Mouse (Mus musculus) layer of hippocampus, adult 8-10 months (tissue): ENCODE results near the gene Mecr. TPM values are rescaled to one million over a fixed set of nuclear protein-coding genes. Genes with fewer than 3 reads are reported as not detected.
"Not testable (repeated sequence)": the region's sequence is repeated elsewhere in the genome, so short reads cannot be mapped to it uniquely, and the experiment has no call there.

ENCODE experiments used
- DNase-seq, 2 experiments: peaks; one replicate each; pipeline ENCODE4 v3.0.0; 2022; ENCODE audit warnings: low spot score in 2 of 2
- total RNA-seq, 4 experiments: library from RNA; stranded (reverse); gene quantifications; 2 replicates each; pipeline ENCODE4 v1.2.4; 2022

The Mecr gene
- total RNA-seq: 10 to 100 TPM; 31.0 to 43.7 (median 37.7) TPM

GRCm38 (mm10) chr4:131843290-131843743 is at the start of gene Mecr:
Mecr (plus strand) TSS chr4:131843470.
- DNase-seq: peak; percentile 87 to 94

- DNase-seq: peak; percentile 18 to 30
These were observed 46.8 kb upstream of the Mecr start for GRCm38 (mm10) chr4:131796312-131797080.

- DNase-seq: peak in 1 of 2 experiments; percentile 20
These were observed 45.8 kb upstream of the Mecr start for GRCm38 (mm10) chr4:131797483-131797882.

DNA sequence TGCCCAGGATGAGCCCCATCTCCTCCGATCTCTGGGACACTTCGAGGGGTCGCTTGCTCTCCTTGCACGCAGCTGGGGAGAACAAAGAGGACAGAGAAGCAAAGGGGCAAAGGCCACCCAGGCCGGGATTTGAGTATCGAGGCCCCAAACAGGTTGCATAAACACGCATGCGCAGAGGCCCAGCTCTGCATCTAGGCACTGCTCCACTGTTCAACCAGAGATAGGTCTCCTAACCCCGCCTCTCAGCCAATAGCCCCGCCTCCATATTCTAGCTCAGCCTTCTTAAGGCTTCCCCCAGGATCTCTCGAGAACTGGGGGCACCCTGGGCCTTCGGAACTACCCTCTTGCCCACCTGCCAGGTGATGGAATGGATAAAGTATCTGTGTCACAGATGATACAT is 45.4 kb upstream of the Mecr start:
- no peak for DNase-seq

DNA sequence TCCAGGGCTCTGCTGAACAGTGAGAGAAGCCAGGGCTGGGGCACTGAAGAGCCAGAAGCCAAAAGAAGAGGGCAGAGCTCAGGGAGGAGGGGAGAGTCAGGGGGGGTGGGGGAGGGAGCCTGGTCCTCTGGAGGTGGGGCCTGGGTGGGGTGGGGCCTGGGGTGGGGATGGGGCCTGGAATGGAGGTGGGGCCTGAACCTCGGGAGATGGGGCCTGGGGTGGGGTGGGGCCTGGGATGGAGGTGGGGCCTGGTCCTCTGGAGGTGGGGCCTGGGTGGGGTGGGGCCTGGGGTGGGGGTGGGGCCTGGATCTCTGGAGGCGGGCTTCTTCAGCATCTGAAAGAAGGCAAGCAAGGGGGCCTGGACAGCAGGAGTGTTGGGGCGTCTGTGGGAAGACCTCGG is 44.3 kb upstream of the Mecr start:
- DNase-seq: no peak

GRCm38 (mm10) chr4:131803846-131804245 is 39.4 kb upstream of the Mecr start:
- DNase-seq: no peak

GRCm38 (mm10) chr4:131804732-131805131 is 38.5 kb upstream of the Mecr start:
- not testable (repeated sequence) for DNase-seq

GRCm38 (mm10) chr4:131805255-131805654 is 38.0 kb upstream of the Mecr start:
- no peak for DNase-seq

GRCm38 (mm10) chr4:131812458-131812857 is 30.8 kb upstream of the Mecr start:
- DNase-seq: peak in 1 of 2 experiments; percentile 16

GRCm38 (mm10) chr4:131813798-131814197 is 29.5 kb upstream of the Mecr start:
- no peak for DNase-seq

DNA sequence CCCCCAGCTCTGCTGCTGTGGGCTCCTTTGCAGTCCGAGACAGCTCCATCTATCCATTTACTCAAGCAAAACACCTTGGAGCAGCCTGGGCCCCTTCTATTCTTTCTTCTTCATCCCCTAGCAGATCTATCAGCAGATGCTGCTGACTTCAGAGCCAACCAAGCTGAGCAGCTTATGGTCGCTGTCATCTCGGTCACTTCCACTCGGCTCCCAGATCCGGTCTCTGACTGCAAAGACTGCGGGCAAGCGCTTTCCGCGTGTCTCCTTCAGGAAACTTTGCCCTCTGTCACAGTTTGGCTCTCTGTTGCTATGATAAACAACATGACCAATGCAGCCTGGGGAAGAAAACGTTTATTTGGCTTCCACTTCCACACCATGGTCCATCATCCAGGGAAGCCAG is 28.4 kb upstream of the Mecr start:
- no peak for DNase-seq

- no peak for DNase-seq
These were observed 27.5 kb upstream of the Mecr start for GRCm38 (mm10) chr4:131815774-131816173.

- no peak for DNase-seq
These were observed 24.3 kb upstream of the Mecr start for GRCm38 (mm10) chr4:131818926-131819325.

DNA sequence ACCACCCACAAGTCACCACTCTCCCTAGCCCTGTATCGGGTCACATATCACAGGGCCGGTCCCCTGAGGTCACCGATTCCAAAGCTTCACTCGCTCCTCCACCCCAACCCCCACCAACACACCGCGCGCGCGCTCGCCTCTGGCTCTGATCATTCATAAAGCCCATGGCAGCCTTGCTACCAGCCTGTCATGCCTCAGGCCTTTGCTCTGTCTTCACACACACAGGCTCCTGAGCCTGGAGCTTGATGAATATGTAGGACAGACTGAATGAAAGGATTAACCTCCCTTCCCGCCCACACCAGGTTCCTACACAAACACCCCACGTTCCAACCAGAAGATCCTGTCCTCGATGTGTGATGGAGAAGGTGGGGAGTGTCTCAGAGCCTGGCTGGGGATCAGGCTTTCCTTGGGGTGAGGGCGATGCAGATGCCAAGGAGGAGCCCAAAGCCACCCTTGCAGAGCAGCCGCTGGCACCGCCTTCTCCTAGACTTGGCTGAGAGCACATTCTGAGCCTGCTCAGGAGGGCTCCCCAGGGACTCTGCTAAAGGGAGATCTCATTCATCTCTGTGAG is 22.0 kb upstream of the Mecr start:
- DNase-seq: no peak

- DNase-seq: no peak
These were observed 20.7 kb upstream of the Mecr start for GRCm38 (mm10) chr4:131822583-131822982.

- no peak for DNase-seq
These were observed 18.3 kb upstream of the Mecr start for GRCm38 (mm10) chr4:131824939-131825338.

- DNase-seq: no peak
These were observed 17.4 kb upstream of the Mecr start for GRCm38 (mm10) chr4:131825830-131826229.

DNA sequence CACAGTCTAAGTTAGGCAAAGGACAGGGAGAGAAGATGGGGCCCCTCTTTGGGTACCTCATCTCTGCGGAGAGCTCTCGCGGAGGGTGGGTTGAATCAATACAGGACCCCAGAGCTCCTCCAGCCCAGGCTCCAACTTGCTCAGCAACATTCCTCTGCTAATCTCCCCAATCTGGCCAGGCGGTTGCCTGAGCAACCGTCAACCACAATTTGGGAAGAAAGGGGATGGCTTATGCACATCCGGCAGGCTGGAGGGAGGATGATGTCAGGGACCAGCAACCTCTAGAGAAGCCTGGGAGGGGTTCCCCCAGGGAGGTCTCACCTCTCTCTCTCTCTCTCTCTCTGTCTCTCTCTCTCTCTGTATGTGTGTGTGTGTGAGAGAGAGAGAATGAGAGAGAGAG is 16.4 kb upstream of the Mecr start:
- no peak for DNase-seq

- DNase-seq: no peak
These were observed 14.1 kb upstream of the Mecr start for GRCm38 (mm10) chr4:131829123-131829522.

DNA sequence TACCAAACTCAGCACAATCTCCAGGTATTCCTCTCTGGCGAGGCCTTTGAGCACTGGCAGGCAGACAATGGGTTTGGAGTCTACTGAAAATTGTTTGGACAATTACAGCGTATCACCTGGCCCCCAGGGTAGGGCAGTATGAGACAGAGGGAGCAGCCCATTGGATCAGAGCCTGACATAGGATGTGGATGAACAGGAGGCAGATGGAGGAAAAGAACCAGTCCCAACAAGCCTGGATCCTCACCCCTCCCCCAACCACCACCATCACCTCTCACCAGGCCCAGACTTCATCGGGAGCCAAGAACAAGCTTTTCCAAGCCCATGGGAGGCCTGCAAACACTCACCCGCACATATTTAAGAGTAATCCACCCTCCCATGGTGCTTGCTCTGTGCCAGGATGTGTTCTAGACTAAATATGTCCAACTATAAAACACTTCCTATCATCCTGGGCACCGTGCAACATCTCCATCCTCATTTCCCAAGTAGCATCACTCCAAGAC is 11.7 kb upstream of the Mecr start:
- DNase-seq: no peak

- no peak for DNase-seq
These were observed 10.4 kb upstream of the Mecr start for GRCm38 (mm10) chr4:131832759-131833407.

DNA sequence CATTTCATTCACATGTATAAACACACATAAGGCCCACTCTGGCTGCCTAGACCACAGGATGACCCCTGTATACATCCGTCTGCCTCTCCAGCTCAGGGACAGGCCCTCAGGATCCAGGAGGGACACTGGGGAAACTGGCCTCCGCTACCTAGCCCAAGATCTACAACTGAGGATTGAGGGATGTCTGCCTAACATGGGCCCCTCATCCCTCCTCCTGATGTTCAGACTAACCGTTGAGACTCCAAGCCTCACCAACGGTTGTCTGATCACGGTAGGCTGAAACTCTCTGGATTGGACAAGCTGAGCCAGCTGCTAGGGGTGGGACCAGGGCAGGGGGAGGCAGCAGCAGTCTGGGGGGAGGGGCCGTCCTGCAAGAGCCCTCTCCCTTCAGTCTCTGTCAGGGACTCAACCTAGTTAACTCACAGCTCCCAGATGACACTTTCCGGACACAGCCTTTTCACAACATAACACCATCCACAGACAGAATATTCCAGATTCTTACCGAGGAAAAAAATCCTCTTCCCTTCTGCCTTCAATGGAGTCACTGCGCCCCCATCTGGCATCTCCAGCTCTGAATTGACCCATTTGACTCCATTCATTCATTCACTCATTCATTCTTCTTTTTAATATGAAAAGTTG is 9.2 kb upstream of the Mecr start:
- no peak for DNase-seq
